Mouse (Mus musculus) liver, embryonic 14.5 days (tissue): Measurements from ENCODE around the gene Cd37.

Experiments
- CTCF ChIP-seq: IDR thresholded peaks from 2 replicates; pipeline ENCODE4 v1.5.1; 2016; ENCODE audit warnings: antibody characterized with exemption, low read depth, control low read depth
- EP300 ChIP-seq: IDR thresholded peaks from 2 replicates; pipeline ENCODE4 v1.6.1; 2016; ENCODE audit warnings: antibody characterized with exemption, low read depth

DNA sequence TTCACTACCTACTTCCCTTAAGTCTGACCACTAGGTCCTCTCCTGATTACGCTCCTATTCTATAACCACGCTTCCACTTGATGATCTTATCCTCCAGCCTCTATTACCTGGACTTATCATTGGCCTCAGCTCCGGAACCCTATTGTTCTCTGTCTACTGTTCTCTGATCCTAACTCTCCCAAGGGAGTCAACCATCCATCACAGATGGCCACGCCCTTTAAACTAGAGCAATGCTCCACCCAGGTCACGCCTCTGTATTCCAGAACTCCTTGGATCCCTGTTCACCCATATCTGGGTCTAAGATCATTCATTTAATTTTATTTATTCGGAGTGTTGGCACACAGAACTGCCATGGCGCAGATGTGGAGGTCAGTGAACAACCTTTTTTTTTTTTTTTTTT is 26.6 kb downstream of the Cd37 start:
- TF ChIP-seq CTCF, result no peak
- no peak for TF ChIP-seq EP300
